ENCODE assay signal across 8 mouse cellular contexts in the genomic region with DNA sequence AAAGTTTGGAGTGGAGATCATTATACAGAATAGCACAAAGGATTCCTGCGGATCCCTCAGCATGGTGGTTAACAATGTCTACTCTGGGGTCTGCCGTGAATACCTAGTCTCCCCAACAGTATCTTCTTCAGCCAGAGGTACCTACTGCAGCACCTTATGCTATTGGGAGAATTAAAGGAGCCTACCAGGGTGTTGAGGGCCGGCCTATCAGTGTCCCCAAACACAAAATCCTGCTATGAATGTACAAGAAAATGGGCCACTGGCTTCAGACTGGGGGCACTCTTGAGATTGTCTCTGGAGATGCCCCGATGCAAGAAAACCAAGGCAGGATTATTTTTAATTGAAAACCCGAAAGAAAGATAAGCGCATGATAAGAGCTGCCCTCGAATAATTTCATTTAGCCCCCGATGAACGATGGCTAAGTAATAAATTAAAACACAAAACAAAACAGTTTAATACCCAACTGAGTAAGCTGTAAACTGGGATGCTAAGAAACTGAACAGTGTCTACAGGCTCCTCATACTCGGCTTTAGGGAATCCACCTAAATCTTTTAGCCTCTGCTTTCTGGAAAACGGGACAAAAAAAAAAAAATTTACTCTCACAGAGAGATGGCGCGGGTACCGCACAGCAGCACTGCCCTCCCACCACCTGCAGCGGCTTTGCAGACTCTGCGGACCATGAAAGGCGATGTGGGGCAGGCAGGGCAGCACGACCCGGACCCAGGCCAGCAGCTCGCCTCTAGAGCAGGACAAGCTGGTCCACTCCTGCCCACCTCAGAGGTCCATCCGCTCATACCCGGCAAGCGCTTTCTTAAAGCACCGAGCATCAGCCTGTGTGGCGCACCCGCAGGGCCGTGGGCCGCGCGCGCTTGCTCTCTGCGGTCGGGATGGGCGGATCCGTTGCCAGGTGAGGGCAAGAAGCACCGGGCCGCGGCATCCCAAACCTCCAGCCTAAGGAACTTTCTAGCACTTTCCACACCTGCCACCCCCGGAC. TPM values are rescaled to one million over a fixed set of nuclear protein-coding genes. Genes with fewer than 3 reads are reported as not detected.
A peak's percentile ranks its signal among the peaks of the same experiment; 100 is the strongest.
DNase-seq lines count a peak whose midpoint lies in the region; ATAC-seq and TF ChIP-seq lines count a peak whose summit lies in the region.

No protein-coding gene starts in this region.

- peak overlapping the region; percentile 84 for H3K27ac ChIP-seq in intestine, embryonic 16.5 days (ENCODE audit: low read length)
- H3K27ac ChIP-seq in liver, embryonic 12.5 days: peak overlapping the region; percentile 98
- H3K27ac ChIP-seq in stomach, postnatal 0 days (replicated peaks): no peak overlapping the region; the same call in 1 of the 2 replicates

- no peaks in the 10 kb centered on the region for H3K9me3 ChIP-seq in intestine, embryonic 16.5 days (ENCODE audit: control insufficient read depth, low read length)
- no peaks in the 10 kb centered on the region for H3K9me3 ChIP-seq in liver, embryonic 12.5 days (replicated peaks)
- H3K9me3 ChIP-seq in stomach, postnatal 0 days (ENCODE audit: control insufficient read depth, low read length): no peaks in the 10 kb centered on the region

- DNase-seq in urinary bladder, adult 18-20 months (ENCODE audit: low spot score in 2 of 2): peak; percentile 22 to 38
- DNase-seq in urinary bladder, postnatal 10 days (ENCODE audit: low spot score): no peak
- DNase-seq in embryo, embryonic 10 days (ENCODE audit: low spot score): peak; percentile 72
- peak; percentile 33 for DNase-seq in gastrocnemius, postnatal 14 days
- DNase-seq in naive thymus-derived CD4-positive, alpha-beta T cell, adult 2 months (ENCODE audit: low read depth): peak; percentile 69
- DNase-seq in stomach, postnatal 0 days (ENCODE audit: low spot score): peak; percentile 66

- no peak for TF ChIP-seq EP300 in stomach, postnatal 0 days (optimal IDR thresholded peaks at IDR 0.05)

- peaks cover 19% of the 10 kb centered on the region for H3K4me1 ChIP-seq in intestine, embryonic 16.5 days (ENCODE audit: control insufficient read depth, insufficient read depth, low read length)
- H3K4me1 ChIP-seq in liver, embryonic 12.5 days: peaks cover 47% of the 10 kb centered on the region
- H3K4me1 ChIP-seq in stomach, postnatal 0 days (replicated peaks; ENCODE audit: control insufficient read depth, insufficient read depth): no peaks in the 10 kb centered on the region

- peak; percentile 69 for ATAC-seq in intestine, embryonic 16.5 days
- peak; percentile 60 for ATAC-seq in liver, embryonic 12.5 days
- peak; percentile 46 for ATAC-seq in stomach, postnatal 0 days (ENCODE audit: low FRiP score, low TSS enrichment)

- H3K9ac ChIP-seq in intestine, embryonic 16.5 days (ENCODE audit: low read depth, low read length): peak overlapping the region; percentile 89
- peak overlapping the region; percentile 98 for H3K9ac ChIP-seq in liver, embryonic 12.5 days
- peak overlapping the region; percentile 68 for H3K9ac ChIP-seq in stomach, postnatal 0 days (ENCODE audit: low read length)

- peak overlapping the region; percentile 83 for H3K4me2 ChIP-seq in intestine, embryonic 16.5 days (ENCODE audit: low read depth, low read length)
- peak overlapping the region; percentile 93 for H3K4me2 ChIP-seq in liver, embryonic 12.5 days
- H3K4me2 ChIP-seq in stomach, postnatal 0 days (replicated peaks; ENCODE audit: low read depth): peak overlapping the region; percentile 88

- H3K27me3 ChIP-seq in intestine, embryonic 16.5 days (replicated peaks; ENCODE audit: control insufficient read depth, insufficient read depth, low read length): no peaks in the 10 kb centered on the region
- peaks cover 13% of the 10 kb centered on the region; the same call in 1 of the 2 replicates for H3K27me3 ChIP-seq in liver, embryonic 12.5 days (replicated peaks)
- no peaks in the 10 kb centered on the region for H3K27me3 ChIP-seq in stomach, postnatal 0 days (ENCODE audit: control insufficient read depth, insufficient read depth, low read length)

- WGBS in intestine, embryonic 16.5 days: 6% methylated on average over 39 of the region's 39 CpGs
- WGBS in liver, embryonic 12.5 days (ENCODE audit: insufficient replicate concordance): 2% methylated on average over 39 of the region's 39 CpGs
- WGBS in stomach, postnatal 0 days: 8% methylated on average over 35 of the region's 39 CpGs

- intact Hi-C loops in gastrocnemius, postnatal 14 days (cut with DNase I; ENCODE audit: low total_unique reads): loop anchor here (10.0 kb wide), 1 partner anchor 54 kb away; a partner anchor contains a TSS

- no peaks in the 10 kb centered on the region for H3K36me3 ChIP-seq in intestine, embryonic 16.5 days (ENCODE audit: control insufficient read depth, insufficient read depth, low read length)
- H3K36me3 ChIP-seq in liver, embryonic 12.5 days: peaks cover 12% of the 10 kb centered on the region; the same call in 1 of the 2 replicates
- H3K36me3 ChIP-seq in stomach, postnatal 0 days (ENCODE audit: control insufficient read depth, insufficient read depth, low read length): no peaks in the 10 kb centered on the region

- H3K4me3 ChIP-seq in intestine, embryonic 16.5 days (ENCODE audit: low read length): peak overlapping the region; percentile 89
- peak overlapping the region; percentile 95 for H3K4me3 ChIP-seq in liver, embryonic 12.5 days
- peak overlapping the region; percentile 87 for H3K4me3 ChIP-seq in stomach, postnatal 0 days (ENCODE audit: low read depth, low read length)

- TF ChIP-seq CTCF in stomach, postnatal 0 days (IDR thresholded peaks at IDR 0.05; ENCODE audit: low read depth): no peak

RNA-seq across cellular contexts. Expression of a gene that starts 0.9 kb away (rescaled TPM):
- total RNA-seq in gastrocnemius, postnatal 14 days (2021): 1 to 10 TPM; 4.1 to 6.2 TPM
- polyA plus RNA-seq in intestine, embryonic 16.5 days (2015; fragmentation: Nextera tagmentation; extraction: Ambion mirVana): 15.7 and 19.8 TPM in 2 replicates
- 39.3 and 40.8 TPM in 2 replicates for polyA plus RNA-seq in liver, embryonic 12.5 days (2016; fragmentation: Nextera tagmentation; extraction: Ambion mirVana)
- polyA plus RNA-seq in stomach, postnatal 0 days (2015; fragmentation: Nextera tagmentation; extraction: Ambion mirVana): 5.0 and 5.6 TPM in 2 replicates

RNA-seq across cellular contexts. Expression of a gene that starts 1.1 kb away (rescaled TPM):
- total RNA-seq in gastrocnemius, postnatal 14 days (2021): not detected
- 0.38 and 0.99 TPM in 2 replicates for polyA plus RNA-seq in intestine, embryonic 16.5 days (2015; fragmentation: Nextera tagmentation; extraction: Ambion mirVana)
- polyA plus RNA-seq in liver, embryonic 12.5 days (2016; fragmentation: Nextera tagmentation; extraction: Ambion mirVana): 0.18 TPM in 1 of 2 replicates, not detected in the other
- polyA plus RNA-seq in stomach, postnatal 0 days (2015; fragmentation: Nextera tagmentation; extraction: Ambion mirVana): 0.19 and 0.34 TPM in 2 replicates

RNA-seq across cellular contexts. Expression of a gene that starts 53.0 kb away (rescaled TPM):
- total RNA-seq in gastrocnemius, postnatal 14 days (2021): 10 to 100 TPM; 22.2 to 27.2 TPM
- polyA plus RNA-seq in intestine, embryonic 16.5 days (2015; fragmentation: Nextera tagmentation; extraction: Ambion mirVana): 121 and 123 TPM in 2 replicates
- polyA plus RNA-seq in liver, embryonic 12.5 days (2016; fragmentation: Nextera tagmentation; extraction: Ambion mirVana): 71.8 and 73.5 TPM in 2 replicates
- polyA plus RNA-seq in stomach, postnatal 0 days (2015; fragmentation: Nextera tagmentation; extraction: Ambion mirVana): 82.1 and 85.2 TPM in 2 replicates
